Mouse (Mus musculus) thymus, adult 2 months (tissue): ENCODE results near the gene Il25.
A peak's percentile ranks its signal among the peaks of the same experiment; 100 is the strongest.

Source experiments
- CTCF ChIP-seq: fragments of 200-500 bp; IDR thresholded peaks from 2 replicates; pipeline ENCODE4 v1.5.1; 2012; ENCODE audit warnings: mild to moderate bottlenecking, control low read depth, low read length, moderate library complexity, borderline replicate concordance; ENCODE audit not compliant: control insufficient read depth, poor library complexity, insufficient read depth; ENCODE audit errors: extremely low read depth
- POLR2A ChIP-seq: fragments of 200-500 bp; IDR thresholded peaks from 2 replicates; pipeline ENCODE4 v1.6.1; 2012; ENCODE audit warnings: mild to moderate bottlenecking, low read length, control low read depth, moderate library complexity; ENCODE audit not compliant: control insufficient read depth, poor library complexity, insufficient read depth; ENCODE audit errors: extremely low read depth

GRCm38 (mm10) chr14:54893651-54894181 is 38.8 kb upstream of the Il25 start:
- TF ChIP-seq POLR2A (peak; percentile 67; the same call in 1 of the 2 replicates), CTCF (0 out of 2 replicates have a peak, but pooled peaks have one; percentile 21)
